In the genomic region with DNA sequence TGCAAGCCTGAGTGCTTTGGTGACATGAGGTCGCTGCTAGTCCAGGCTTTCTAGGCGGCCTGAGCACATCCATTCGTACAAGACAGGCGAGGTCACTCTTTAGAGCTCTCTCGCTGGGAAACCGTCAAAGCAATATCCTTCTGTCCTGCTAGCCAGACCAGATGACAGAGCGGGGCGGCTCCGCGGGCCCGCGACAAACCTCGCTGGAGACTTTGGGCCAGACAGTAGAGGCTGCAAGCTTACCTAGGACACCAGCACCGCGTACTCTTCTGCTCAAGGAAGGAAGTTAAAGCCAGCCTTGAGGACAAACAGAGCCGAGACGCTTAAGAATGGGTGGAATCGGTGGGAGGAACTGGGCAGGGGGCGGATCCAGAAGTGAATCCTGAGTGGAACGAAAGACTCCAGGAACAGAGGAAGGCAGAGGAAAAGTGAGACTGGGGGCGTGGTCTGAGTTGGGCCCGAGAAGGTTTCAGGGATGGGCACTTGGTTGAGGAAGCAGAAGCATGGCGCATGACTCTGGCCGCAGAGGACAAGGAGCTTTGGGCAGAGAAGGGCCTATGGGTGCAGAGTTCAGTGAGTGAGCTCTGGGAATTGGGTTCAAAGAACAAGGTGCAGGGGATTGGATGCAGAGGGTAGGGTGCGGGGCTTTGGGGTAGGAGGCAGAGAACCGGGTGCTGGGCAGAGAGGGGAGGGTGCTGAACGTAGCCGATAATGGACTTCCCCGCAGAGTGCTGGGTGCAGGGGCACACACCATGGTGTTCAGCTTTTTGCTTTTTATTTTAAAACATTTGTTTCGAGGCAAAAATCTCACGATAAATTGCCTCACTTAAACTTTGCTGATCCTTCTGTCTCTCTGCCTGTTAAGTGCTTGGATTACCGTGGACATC, we compare ENCODE assay signal across 8 mouse cellular contexts. TPM values are rescaled to one million over a fixed set of nuclear protein-coding genes. Genes with fewer than 3 reads are reported as not detected.
A peak's percentile ranks its signal among the peaks of the same experiment; 100 is the strongest.
DNase-seq lines count a peak whose midpoint lies in the region; ATAC-seq and TF ChIP-seq lines count a peak whose summit lies in the region.

Gene Eci3 (minus strand): TSS at position 300 of the 887 bp plus-strand sequence.

- H3K4me2 ChIP-seq in forebrain, embryonic 14.5 days (ENCODE audit: low read length), result peak within 1 kb of the TSS; percentile 68
- peak within 1 kb of the TSS; percentile 81 for H3K4me2 ChIP-seq in stomach, embryonic 15.5 days

- peak; percentile 55; the same call in 1 of the 2 replicates for ATAC-seq in forebrain, embryonic 14.5 days
- ATAC-seq in megakaryocyte progenitor cell, adult 5-6 weeks (replicated peaks; ENCODE audit: poor library complexity), result peak; percentile 59
- peak; percentile 81 for ATAC-seq in stomach, embryonic 15.5 days (ENCODE audit: insufficient read depth, low FRiP score, low read depth)

- peaks cover 27% of the 10 kb centered on the region for H3K27me3 ChIP-seq in E14TG2a.4 (ENCODE audit: insufficient read depth, low read length)
- peaks cover 10% of the 10 kb centered on the region; the same call in 1 of the 2 replicates for H3K27me3 ChIP-seq in forebrain, embryonic 14.5 days (replicated peaks; ENCODE audit: control insufficient read depth, insufficient read depth, low read length)
- H3K27me3 ChIP-seq in limb, embryonic 10.5 days (ENCODE audit: low read depth, poor library complexity, severe bottlenecking), result peaks cover 43% of the 10 kb centered on the region
- H3K27me3 ChIP-seq in stomach, embryonic 15.5 days (replicated peaks), result peaks cover 7% of the 10 kb centered on the region; the same call in 1 of the 2 replicates

- no peaks in the 10 kb centered on the region for H3K36me3 ChIP-seq in E14TG2a.4 (ENCODE audit: insufficient read depth, low read length)
- no peaks in the 10 kb centered on the region for H3K36me3 ChIP-seq in forebrain, embryonic 14.5 days (ENCODE audit: control insufficient read depth, insufficient read depth, low read length)
- H3K36me3 ChIP-seq in limb, embryonic 10.5 days, result no peaks in the 10 kb centered on the region
- no peaks in the 10 kb centered on the region for H3K36me3 ChIP-seq in stomach, embryonic 15.5 days

- H3K27ac ChIP-seq in forebrain, embryonic 14.5 days (ENCODE audit: low read depth, low read length), result no peak within 1 kb of the TSS
- no peak within 1 kb of the TSS for H3K27ac ChIP-seq in limb, embryonic 10.5 days
- H3K27ac ChIP-seq in stomach, embryonic 15.5 days, result no peak within 1 kb of the TSS

- H3K9me3 ChIP-seq in E14TG2a.4 (ENCODE audit: low read length), result no peaks in the 10 kb centered on the region
- no peaks in the 10 kb centered on the region for H3K9me3 ChIP-seq in forebrain, embryonic 14.5 days (replicated peaks; ENCODE audit: control insufficient read depth, low read length)
- no peaks in the 10 kb centered on the region for H3K9me3 ChIP-seq in limb, embryonic 10.5 days (replicated peaks)
- no peaks in the 10 kb centered on the region for H3K9me3 ChIP-seq in stomach, embryonic 15.5 days

- peaks cover 53% of the 10 kb centered on the region for H3K4me1 ChIP-seq in E14TG2a.4 (replicated peaks; ENCODE audit: low read depth, low read length)
- H3K4me1 ChIP-seq in forebrain, embryonic 14.5 days (ENCODE audit: control insufficient read depth, insufficient read depth, low read length), result peaks cover 3% of the 10 kb centered on the region; the same call in 1 of the 2 replicates
- peaks cover 12% of the 10 kb centered on the region for H3K4me1 ChIP-seq in limb, embryonic 10.5 days
- peaks cover 9% of the 10 kb centered on the region; the same call in 1 of the 2 replicates for H3K4me1 ChIP-seq in stomach, embryonic 15.5 days

- 2% methylated on average over 32 of the region's 32 CpGs for WGBS in forebrain, embryonic 14.5 days
- WGBS in limb, embryonic 10.5 days, result 2% methylated on average over 32 of the region's 32 CpGs
- 2% methylated on average over 32 of the region's 32 CpGs for WGBS in stomach, embryonic 15.5 days

- no peak for TF ChIP-seq CTCF in E14TG2a.4 (conservative IDR thresholded peaks at IDR 0.05; ENCODE audit: low read length)

- DNase-seq in ZHBTc4 (ENCODE audit: low read depth, low spot score), result peak; percentile 74
- peak; percentile 19 for DNase-seq in forebrain, embryonic 14.5 days (ENCODE audit: low spot score)
- DNase-seq in heart, postnatal 36 days, result peak; percentile 36 to 39
- peak; percentile 59 for DNase-seq in limb, embryonic 10.5 days (ENCODE audit: low spot score)
- no peak for DNase-seq in layer of hippocampus, adult 9-10 months (ENCODE audit: low spot score)

- H3K4me3 ChIP-seq in E14TG2a.4 (replicated peaks; ENCODE audit: low read length), result peak within 1 kb of the TSS; percentile 65
- H3K4me3 ChIP-seq in forebrain, embryonic 14.5 days (ENCODE audit: low read depth, low read length), result peak within 1 kb of the TSS; percentile 33
- H3K4me3 ChIP-seq in limb, embryonic 10.5 days, result peak within 1 kb of the TSS; percentile 58
- peak within 1 kb of the TSS; percentile 45 for H3K4me3 ChIP-seq in stomach, embryonic 15.5 days (replicated peaks)

- H3K9ac ChIP-seq in forebrain, embryonic 14.5 days (ENCODE audit: low read length), result peak within 1 kb of the TSS; percentile 43
- peak within 1 kb of the TSS; percentile 44; the same call in 1 of the 2 replicates for H3K9ac ChIP-seq in stomach, embryonic 15.5 days

- intact Hi-C loops in heart, postnatal 36 days (cut with DNase I), result no loop called here

RNA-seq across cellular contexts. Expression of gene Eci3, which starts in this region (rescaled TPM):
- 0.19 and 0.30 TPM in 2 replicates for polyA plus RNA-seq in forebrain, embryonic 14.5 days (2014; fragmentation: Nextera tagmentation; extraction: Ambion mirVana)
- 1 to 10 TPM; 3.0 to 3.2 TPM for total RNA-seq in heart, postnatal 36 days (2021)
- 0.15 TPM in 1 of 2 replicates, not detected in the other for polyA plus RNA-seq in limb, embryonic 10.5 days (2016; fragmentation: Nextera tagmentation; extraction: Ambion mirVana)
- not detected in 2 replicates for total RNA-seq in megakaryocyte progenitor cell, adult 5-6 weeks (2015)
- not detected in 2 replicates for total RNA-seq in megakaryocyte progenitor cell, adult 5-6 weeks (2017)
- 1.2 and 1.7 TPM in 2 replicates for polyA plus RNA-seq in stomach, embryonic 15.5 days (2015; fragmentation: Nextera tagmentation; extraction: Ambion mirVana)

Comparison
In these comparisons a context has a peak if more than half of its experiments do, and no peak if none do; other contexts are left out.
1. Peak in DNase-seq, ATAC-seq, H3K4me3 ChIP-seq, H3K9ac ChIP-seq and H3K4me2 ChIP-seq in forebrain, embryonic 14.5 days; RNA of the gene not detected or under 1 TPM.
2. Peak in DNase-seq and H3K4me3 ChIP-seq in limb, embryonic 10.5 days; RNA of the gene not detected or under 1 TPM.
3. Peak in ATAC-seq in megakaryocyte progenitor cell, adult 5-6 weeks; RNA of the gene not detected or under 1 TPM.